Mouse (Mus musculus) stomach, embryonic 16.5 days (tissue): Measurements from ENCODE around the gene Upp2. TPM values are rescaled to one million over a fixed set of nuclear protein-coding genes. Genes with fewer than 3 reads are reported as not detected.
A peak's percentile ranks its signal among the peaks of the same experiment; 100 is the strongest.

Source experiments
- ATAC-seq: fragments of 200-750 bp; cut with Nextera tagmentation; 2 replicates; pipeline ENCODE4 v1.8.0; 2017; ENCODE audit warnings: moderate number of reproducible peaks, moderate TSS enrichment; ENCODE audit not compliant: insufficient read depth, low FRiP score
- H3K27ac ChIP-seq: fragments of 300-500 bp; sonication (generic); 2 replicates; pipeline ENCODE4 v1.5.1; 2014; ENCODE audit warnings: low read length
- H3K27me3 ChIP-seq: fragments of 300-500 bp; sonication (generic); 2 replicates; pipeline ENCODE4 v1.6.1; 2014; ENCODE audit warnings: low read length, control low read depth, mixed read lengths; ENCODE audit not compliant: control insufficient read depth, insufficient read depth
- H3K36me3 ChIP-seq: fragments of 300-500 bp; sonication (generic); 2 replicates; pipeline ENCODE4 v1.6.1; 2014; ENCODE audit warnings: low read length; ENCODE audit not compliant: control insufficient read depth, insufficient read depth
- H3K4me1 ChIP-seq: fragments of 300-500 bp; sonication (generic); 2 replicates; pipeline ENCODE4 v1.6.1; 2014; ENCODE audit warnings: low read length, control low read depth, mixed read lengths; ENCODE audit not compliant: control insufficient read depth, insufficient read depth
- H3K4me2 ChIP-seq: fragments of 300-500 bp; sonication (generic); 2 replicates; pipeline ENCODE4 v1.6.1; 2014; ENCODE audit warnings: low read depth, low read length, mixed read lengths
- H3K4me3 ChIP-seq: fragments of 300-500 bp; sonication (generic); replicated peaks from 2 replicates; pipeline ENCODE4 v1.5.1; 2014; ENCODE audit warnings: mild to moderate bottlenecking, low read length
- H3K9ac ChIP-seq: fragments of 300-500 bp; sonication (generic); 2 replicates; pipeline ENCODE4 v1.6.1; 2014; ENCODE audit warnings: low read length
- H3K9me3 ChIP-seq: fragments of 300-500 bp; sonication (generic); replicated peaks from 2 replicates; pipeline ENCODE4 v1.6.1; 2016; ENCODE audit warnings: low read length, control low read depth; ENCODE audit not compliant: control insufficient read depth
- WGBS: fragments of 180-500 bp; shearing (Covaris S2); extraction: QIAGEN DNeasy Blood & Tissue Kit; methylation state at CpG from one replicate; pipeline ENCODE4 v1.1.7; 2014; 5-methylcytosine and 5-hydroxymethylcytosine counted together
- polyA plus RNA-seq: library from polyadenylated mRNA; unstranded; fragments of >200 nt; fragmentation: Nextera tagmentation; extraction: Ambion mirVana; gene quantifications from 2 replicates; pipeline ENCODE4 v1.2.1, GENCODE M21; 2015

Gene Upp2
- 5.5 and 6.8 TPM in 2 replicates for polyA plus RNA-seq

- Histone ChIP-seq H3K9me3 (no peaks in the 10 kb centered on the region), H3K27me3 (no peaks in the 10 kb centered on the region), H3K36me3 (no peaks in the 10 kb centered on the region), H3K4me3 (peak within 1 kb of the TSS; percentile 93), H3K9ac (peak within 1 kb of the TSS; percentile 95), H3K4me2 (peak within 1 kb of the TSS; percentile 82), H3K27ac (peak within 1 kb of the TSS; percentile 98), H3K4me1 (peaks cover 34% of the 10 kb centered on the region)
- ATAC-seq: peak; percentile 93
- under 1% methylated on average over 54 of the region's 80 CpGs for WGBS
Measured at GRCm38 (mm10) chr2:58567066-58567810, at the start of gene Upp2, which contains the start of gene Acvr1. Gene Upp2 (plus strand): TSS chr2:58567298. Gene Acvr1 (minus strand): TSS chr2:58567157.

DNA sequence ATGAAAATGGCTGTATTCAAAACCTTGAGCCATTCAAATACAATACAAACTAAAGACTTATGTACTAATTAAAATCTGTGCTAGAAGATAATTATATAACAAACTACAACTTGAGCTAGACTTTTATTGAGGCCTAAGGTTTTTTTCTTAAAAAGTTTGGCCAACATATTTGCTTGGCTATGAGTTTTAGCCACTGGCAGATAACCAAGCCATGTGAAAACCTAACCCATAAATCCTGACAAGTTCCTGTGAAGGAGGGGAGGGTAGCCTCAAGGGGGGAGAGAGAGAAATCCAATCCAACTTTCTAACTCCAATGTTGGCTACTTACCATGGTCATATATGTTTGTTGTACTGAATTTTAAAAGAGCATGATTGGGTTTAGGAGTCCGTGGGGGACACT, 48.6 kb upstream of the Upp2 start:
- no peaks in the 10 kb centered on the region for H3K9me3 ChIP-seq
- no peak overlapping the region for H3K4me3 ChIP-seq
- H3K27ac ChIP-seq: no peak overlapping the region
- ATAC-seq: no peak
- H3K36me3 ChIP-seq: no peaks in the 10 kb centered on the region
- H3K4me2 ChIP-seq: no peak overlapping the region
- H3K4me1 ChIP-seq: peaks cover 11% of the 10 kb centered on the region
- no peak overlapping the region for H3K9ac ChIP-seq
- 71% methylated on average over 1 of the region's 1 CpGs for WGBS
- H3K27me3 ChIP-seq: no peaks in the 10 kb centered on the region

DNA sequence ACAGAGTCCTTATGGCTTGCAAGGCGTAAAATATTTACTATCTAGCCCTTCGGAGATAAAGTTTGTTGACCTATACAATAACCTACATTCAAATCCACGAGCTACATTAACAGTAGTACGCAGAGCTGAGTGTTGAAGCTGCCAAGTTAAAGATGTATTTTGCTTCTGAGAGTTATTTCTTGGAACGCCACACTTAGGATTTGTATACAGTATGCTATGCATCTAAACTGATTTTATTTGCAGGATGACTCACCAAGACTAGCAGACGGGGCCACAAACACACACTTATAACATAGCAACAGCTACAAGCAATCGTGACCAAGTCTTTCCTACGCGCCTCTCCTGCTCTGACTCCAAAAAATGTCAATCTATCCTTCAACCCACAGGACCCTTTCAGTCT, 46.4 kb upstream of the Upp2 start:
- peak; percentile 70; the same call in 1 of the 2 replicates for ATAC-seq
- no peaks in the 10 kb centered on the region for H3K27me3 ChIP-seq
- no peaks in the 10 kb centered on the region for H3K36me3 ChIP-seq
- H3K4me3 ChIP-seq: no peak overlapping the region
- no peak overlapping the region for H3K9ac ChIP-seq
- no peaks in the 10 kb centered on the region for H3K9me3 ChIP-seq
- no peak overlapping the region; the same call in 1 of the 2 replicates for H3K27ac ChIP-seq
- no peak overlapping the region for H3K4me2 ChIP-seq
- WGBS: 57% methylated on average over 9 of the region's 9 CpGs
- H3K4me1 ChIP-seq: peaks cover 11% of the 10 kb centered on the region; the same call in 1 of the 2 replicates

DNA sequence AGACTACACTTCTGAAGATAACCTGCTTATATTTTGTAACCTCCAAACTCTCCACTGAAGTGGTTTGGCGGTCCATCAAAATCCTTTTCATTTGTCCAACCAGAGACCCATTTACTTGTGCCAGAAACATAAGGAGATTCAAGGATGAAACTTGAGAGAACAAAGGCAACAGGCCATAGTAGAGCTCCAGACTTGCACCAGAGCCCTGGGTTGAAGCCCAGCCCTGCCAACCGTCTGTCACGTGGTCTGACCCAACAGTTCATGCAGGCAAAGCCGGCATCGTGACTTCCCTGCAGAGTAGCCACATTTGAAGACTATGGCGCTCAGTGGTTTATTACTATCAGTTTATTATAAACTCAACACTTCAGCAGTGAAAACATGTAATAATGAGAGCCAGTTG, 45.5 kb upstream of the Upp2 start:
- WGBS: 80% methylated on average over 6 of the region's 6 CpGs
- ATAC-seq: no peak
- no peaks in the 10 kb centered on the region for H3K9me3 ChIP-seq
- no peak overlapping the region for H3K4me3 ChIP-seq
- no peak overlapping the region for H3K9ac ChIP-seq
- H3K27me3 ChIP-seq: no peaks in the 10 kb centered on the region
- H3K36me3 ChIP-seq: no peaks in the 10 kb centered on the region
- peaks cover 11% of the 10 kb centered on the region; the same call in 1 of the 2 replicates for H3K4me1 ChIP-seq
- no peak overlapping the region for H3K27ac ChIP-seq
- H3K4me2 ChIP-seq: no peak overlapping the region

DNA sequence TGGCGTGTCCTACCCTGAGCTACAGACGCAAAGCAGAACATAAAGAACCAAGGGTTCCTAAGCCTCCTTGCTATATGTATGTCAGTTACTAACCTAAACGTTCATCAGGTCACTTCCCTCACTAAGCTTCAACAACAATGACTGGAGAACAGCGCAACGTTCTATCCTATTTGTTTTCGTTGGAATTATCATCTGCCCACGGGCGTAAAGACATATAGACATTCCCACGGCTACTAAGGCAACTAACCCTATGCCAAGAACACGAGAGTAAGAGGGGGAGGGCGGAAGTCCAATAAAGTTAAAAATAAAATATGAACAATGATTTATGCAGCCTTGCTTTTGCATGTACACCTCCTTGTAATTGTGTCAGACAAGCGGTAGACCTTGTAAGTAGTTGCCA, 44.0 kb upstream of the Upp2 start:
- no peak overlapping the region for H3K9ac ChIP-seq
- H3K9me3 ChIP-seq: no peaks in the 10 kb centered on the region
- peaks cover 7% of the 10 kb centered on the region; the same call in 1 of the 2 replicates for H3K4me1 ChIP-seq
- WGBS: 70% methylated on average over 12 of the region's 12 CpGs
- no peak overlapping the region for H3K4me3 ChIP-seq
- peak overlapping the region; percentile 47; the same call in 1 of the 2 replicates for H3K27ac ChIP-seq
- no peak overlapping the region for H3K4me2 ChIP-seq
- H3K36me3 ChIP-seq: no peaks in the 10 kb centered on the region
- H3K27me3 ChIP-seq: no peaks in the 10 kb centered on the region
- ATAC-seq: no peak

GRCm38 (mm10) chr2:58523894-58524293, 43.2 kb upstream of the Upp2 start:
- Histone ChIP-seq H3K27me3 (no peaks in the 10 kb centered on the region), H3K9me3 (no peaks in the 10 kb centered on the region), H3K4me3 (no peak overlapping the region), H3K4me2 (no peak overlapping the region), H3K36me3 (no peaks in the 10 kb centered on the region), H3K4me1 (peaks cover 7% of the 10 kb centered on the region; the same call in 1 of the 2 replicates), H3K27ac (no peak overlapping the region), H3K9ac (no peak overlapping the region)
- 90% methylated on average over 5 of the region's 5 CpGs for WGBS
- no peak for ATAC-seq

DNA sequence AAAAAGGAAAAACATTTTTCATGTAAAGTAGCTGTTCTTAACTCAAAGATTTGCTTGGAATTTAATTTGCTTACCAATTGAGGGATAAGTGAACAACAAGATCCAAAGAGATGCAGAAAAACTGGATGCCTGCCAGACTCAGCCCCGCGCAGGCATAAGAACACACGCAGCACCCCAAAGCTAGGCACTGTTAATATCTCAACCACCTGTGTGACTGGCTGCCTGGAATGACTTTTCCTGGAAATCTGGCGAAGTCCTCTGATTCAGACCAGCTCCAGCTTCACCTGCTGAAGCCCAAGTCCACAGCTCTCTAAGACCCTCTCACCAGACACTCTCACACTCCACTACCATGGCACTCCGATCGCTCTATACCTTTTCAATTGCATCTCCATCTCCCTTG, 42.7 kb upstream of the Upp2 start:
- H3K36me3 ChIP-seq: no peaks in the 10 kb centered on the region
- H3K4me2 ChIP-seq: no peak overlapping the region
- no peak overlapping the region for H3K9ac ChIP-seq
- 86% methylated on average over 6 of the region's 6 CpGs for WGBS
- H3K27ac ChIP-seq: no peak overlapping the region
- H3K4me1 ChIP-seq: peaks cover 9% of the 10 kb centered on the region; the same call in 1 of the 2 replicates
- ATAC-seq: no peak
- no peaks in the 10 kb centered on the region for H3K9me3 ChIP-seq
- no peak overlapping the region for H3K4me3 ChIP-seq
- no peaks in the 10 kb centered on the region for H3K27me3 ChIP-seq

DNA sequence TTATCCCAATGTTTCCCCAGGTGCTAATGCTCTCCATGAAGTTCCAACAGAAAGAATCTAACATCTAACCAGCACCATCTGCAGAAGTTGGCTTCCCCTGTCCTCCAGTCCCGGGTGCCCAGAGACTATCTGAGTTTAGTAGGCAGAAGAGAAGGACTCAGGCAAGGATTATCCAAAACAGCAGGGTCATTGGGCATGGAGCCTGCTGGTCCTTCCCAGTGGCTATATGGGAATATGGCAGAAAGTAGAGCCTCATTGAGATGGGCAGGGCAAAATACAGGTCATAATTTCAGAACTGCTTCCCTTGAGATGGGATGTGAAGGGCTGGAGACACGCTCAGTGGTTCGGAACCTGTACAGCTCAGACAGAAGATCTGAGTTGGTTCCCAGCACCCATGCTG, 39.3 kb upstream of the Upp2 start:
- Histone ChIP-seq H3K4me3 (no peak overlapping the region), H3K4me2 (no peak overlapping the region), H3K36me3 (no peaks in the 10 kb centered on the region), H3K4me1 (peaks cover 26% of the 10 kb centered on the region), H3K9me3 (no peaks in the 10 kb centered on the region), H3K9ac (no peak overlapping the region), H3K27me3 (no peaks in the 10 kb centered on the region), H3K27ac (no peak overlapping the region)
- no peak for ATAC-seq
- WGBS: 94% methylated on average over 3 of the region's 3 CpGs

GRCm38 (mm10) chr2:58529384-58529783, 37.7 kb upstream of the Upp2 start:
- H3K9ac ChIP-seq: no peak overlapping the region
- ATAC-seq: no peak
- H3K36me3 ChIP-seq: no peaks in the 10 kb centered on the region
- H3K4me2 ChIP-seq: no peak overlapping the region
- H3K9me3 ChIP-seq: no peaks in the 10 kb centered on the region
- H3K27ac ChIP-seq: no peak overlapping the region; the same call in 1 of the 2 replicates
- H3K4me1 ChIP-seq: peaks cover 41% of the 10 kb centered on the region
- no peaks in the 10 kb centered on the region for H3K27me3 ChIP-seq
- WGBS: 76% methylated on average over 5 of the region's 5 CpGs
- H3K4me3 ChIP-seq: no peak overlapping the region
